Mouse (Mus musculus): ENCODE results near the gene Aco1. TPM values are rescaled to one million over a fixed set of nuclear protein-coding genes. Genes with fewer than 3 reads are reported as not detected.
A peak's percentile ranks its signal among the peaks of the same experiment; 100 is the strongest.

Gene Aco1
- polyA plus RNA-seq, 1 experiment from 2014 or later, result 82.3 TPM

- ATAC-seq (replicated peaks; ENCODE audit: low FRiP score, low read depth), result peak; percentile 89
- TF ChIP-seq CTCF (IDR thresholded peaks at IDR 0.05; ENCODE audit: low read depth), result no peak
- H3K9ac ChIP-seq (ENCODE audit: low read depth, low read length), result no peak overlapping the region
These were observed 12.7 kb downstream of the Aco1 start for GRCm38 (mm10) chr4:40155467-40155999.

DNA sequence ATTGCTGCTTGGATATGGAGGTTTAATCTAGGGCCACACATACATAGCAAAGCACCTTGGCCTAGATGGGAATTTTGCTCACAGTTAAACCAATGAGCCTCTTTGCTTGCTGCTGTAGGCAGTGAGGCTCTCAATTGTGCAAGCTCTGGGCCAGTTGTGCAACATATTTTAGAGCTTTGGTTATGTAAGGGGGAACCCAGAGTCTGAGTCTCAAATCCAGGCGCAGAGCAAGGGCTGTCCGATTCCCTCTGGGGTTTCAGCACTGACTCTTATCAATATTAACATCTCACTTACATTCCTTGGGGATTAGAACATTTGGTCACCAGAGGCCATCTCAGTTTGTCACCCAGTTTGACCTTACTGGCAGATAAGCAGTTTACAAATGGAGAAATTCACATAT, 13.3 kb downstream of the Aco1 start:
- no peak for TF ChIP-seq CTCF (IDR thresholded peaks at IDR 0.05; ENCODE audit: low read depth)
- ATAC-seq (replicated peaks; ENCODE audit: low FRiP score, low read depth), result no peak

More at GRCm38 (mm10) chr4:40155467-40155999, 12.7 kb downstream of the Aco1 start:
- no peaks in the 10 kb centered on the region; the same call in none of the 2 replicates for H3K4me1 ChIP-seq (replicated peaks; ENCODE audit: insufficient read depth, low read length)
- no peak overlapping the region for H3K4me3 ChIP-seq (replicated peaks; ENCODE audit: low read depth, low read length)
- no peak overlapping the region for H3K4me2 ChIP-seq (ENCODE audit: low read length)
- DNase-seq (ENCODE audit: low spot score), result no peak
- WGBS, result 57% methylated on average over 13 of the region's 13 CpGs
- H3K27me3 ChIP-seq (ENCODE audit: insufficient read depth, low read length), result no peaks in the 10 kb centered on the region
- no peaks in the 10 kb centered on the region for H3K9me3 ChIP-seq (replicated peaks; ENCODE audit: low read length)
- no peaks in the 10 kb centered on the region for H3K36me3 ChIP-seq (ENCODE audit: insufficient read depth, low read length)
- peak overlapping the region; percentile 62; the same call in 1 of the 2 replicates for H3K27ac ChIP-seq

GRCm38 (mm10) chr4:40156582-40157499, 14.0 kb downstream of the Aco1 start:
- no peak for TF ChIP-seq CTCF (IDR thresholded peaks at IDR 0.05; ENCODE audit: low read depth)
- H3K27ac ChIP-seq, result peak overlapping the region; percentile 62; the same call in 1 of the 2 replicates
- no peak overlapping the region for H3K9ac ChIP-seq (ENCODE audit: low read depth, low read length)
- H3K9me3 ChIP-seq (replicated peaks; ENCODE audit: low read length), result no peaks in the 10 kb centered on the region
- no peak for DNase-seq (ENCODE audit: low spot score)
- WGBS, result 77% methylated on average over 18 of the region's 18 CpGs
- no peak overlapping the region for H3K4me2 ChIP-seq (ENCODE audit: low read length)
- no peaks in the 10 kb centered on the region for H3K27me3 ChIP-seq (ENCODE audit: insufficient read depth, low read length)
- no peak overlapping the region for H3K4me3 ChIP-seq (replicated peaks; ENCODE audit: low read depth, low read length)
- no peak for ATAC-seq (replicated peaks; ENCODE audit: low FRiP score, low read depth)
- no peaks in the 10 kb centered on the region for H3K36me3 ChIP-seq (ENCODE audit: insufficient read depth, low read length)
- H3K4me1 ChIP-seq (replicated peaks; ENCODE audit: insufficient read depth, low read length), result no peaks in the 10 kb centered on the region; the same call in none of the 2 replicates

More for the DNA sequence above, 13.3 kb downstream of the Aco1 start:
- Histone ChIP-seq H3K4me1 (replicated peaks; ENCODE audit: insufficient read depth, low read length) (no peaks in the 10 kb centered on the region; the same call in none of the 2 replicates), H3K4me2 (ENCODE audit: low read length) (no peak overlapping the region), H3K27me3 (ENCODE audit: insufficient read depth, low read length) (no peaks in the 10 kb centered on the region), H3K9me3 (replicated peaks; ENCODE audit: low read length) (no peaks in the 10 kb centered on the region), H3K9ac (ENCODE audit: low read depth, low read length) (no peak overlapping the region), H3K4me3 (replicated peaks; ENCODE audit: low read depth, low read length) (no peak overlapping the region), H3K36me3 (ENCODE audit: insufficient read depth, low read length) (no peaks in the 10 kb centered on the region), H3K27ac (peak overlapping the region; percentile 62; the same call in 1 of the 2 replicates)
- 73% methylated on average over 2 of the region's 2 CpGs for WGBS
- DNase-seq (ENCODE audit: low spot score), result no peak

- 77% methylated on average over 5 of the region's 5 CpGs for WGBS
- Histone ChIP-seq H3K4me1 (replicated peaks; ENCODE audit: insufficient read depth, low read length) (no peaks in the 10 kb centered on the region; the same call in none of the 2 replicates), H3K9me3 (replicated peaks; ENCODE audit: low read length) (no peaks in the 10 kb centered on the region), H3K4me2 (ENCODE audit: low read length) (no peak overlapping the region), H3K27ac (no peak overlapping the region), H3K4me3 (replicated peaks; ENCODE audit: low read depth, low read length) (no peak overlapping the region), H3K9ac (ENCODE audit: low read depth, low read length) (no peak overlapping the region), H3K36me3 (ENCODE audit: insufficient read depth, low read length) (no peaks in the 10 kb centered on the region), H3K27me3 (ENCODE audit: insufficient read depth, low read length) (no peaks in the 10 kb centered on the region)
- ATAC-seq (replicated peaks; ENCODE audit: low FRiP score, low read depth) (no peak), DNase-seq (ENCODE audit: low spot score) (no peak)
- TF ChIP-seq CTCF (IDR thresholded peaks at IDR 0.05; ENCODE audit: low read depth), result no peak
These were observed 14.8 kb downstream of the Aco1 start for GRCm38 (mm10) chr4:40157500-40158223.

DNA sequence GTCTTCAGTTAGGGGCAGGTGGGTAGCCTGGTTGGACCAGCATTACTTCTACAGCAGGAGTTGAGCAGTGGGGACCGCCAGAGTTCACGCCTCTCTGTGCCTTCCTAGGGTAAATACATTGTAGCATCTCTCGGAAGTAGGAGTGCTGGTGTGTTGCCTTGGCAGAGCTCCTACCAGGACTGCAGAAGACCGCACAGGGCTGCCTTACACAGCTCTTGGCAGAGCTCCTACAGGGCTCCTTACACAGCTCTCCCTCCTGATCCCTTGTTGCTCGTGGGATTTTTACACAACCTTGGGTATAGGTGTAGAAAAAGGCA, 15.3 kb downstream of the Aco1 start:
- no peak overlapping the region for H3K9ac ChIP-seq (ENCODE audit: low read depth, low read length)
- H3K4me2 ChIP-seq (ENCODE audit: low read length), result no peak overlapping the region
- ATAC-seq (replicated peaks; ENCODE audit: low FRiP score, low read depth), result no peak
- no peaks in the 10 kb centered on the region for H3K36me3 ChIP-seq (ENCODE audit: insufficient read depth, low read length)
- no peak overlapping the region for H3K4me3 ChIP-seq (replicated peaks; ENCODE audit: low read depth, low read length)
- no peak for TF ChIP-seq CTCF (IDR thresholded peaks at IDR 0.05; ENCODE audit: low read depth)
- no peaks in the 10 kb centered on the region for H3K27me3 ChIP-seq (ENCODE audit: insufficient read depth, low read length)
- H3K9me3 ChIP-seq (replicated peaks; ENCODE audit: low read length), result no peaks in the 10 kb centered on the region
- 86% methylated on average over 5 of the region's 5 CpGs for WGBS
- no peaks in the 10 kb centered on the region; the same call in none of the 2 replicates for H3K4me1 ChIP-seq (replicated peaks; ENCODE audit: insufficient read depth, low read length)
- DNase-seq (ENCODE audit: low spot score), result no peak
- no peak overlapping the region for H3K27ac ChIP-seq
